Mouse (Mus musculus) neural tube, embryonic 15.5 days (tissue): ENCODE measurements at regions not wholly inside any gene's neighbourhood (a gene's known extent, or its start where the extent isn't known, plus 50 kb on each side); places are given as distances from the start of the nearest gene placed in this dataset.

Experiments
- ATAC-seq: fragments of 200-750 bp; cut with Nextera tagmentation; 2 replicates; pipeline ENCODE4 v1.8.0; 2017; ENCODE audit warnings: mild to moderate bottlenecking, moderate TSS enrichment, moderate library complexity; ENCODE audit not compliant: low FRiP score
- H3K27ac ChIP-seq: fragments of 300-500 bp; sonication (generic); replicated peaks from 2 replicates; pipeline ENCODE4 v1.5.1; 2015; ENCODE audit warnings: mild to moderate bottlenecking, inconsistent platforms
- H3K27me3 ChIP-seq: fragments of 300-500 bp; sonication (generic); replicated peaks from 2 replicates; pipeline ENCODE4 v1.6.1; 2015; ENCODE audit warnings: inconsistent platforms
- H3K36me3 ChIP-seq: fragments of 300-500 bp; sonication (generic); 2 replicates; pipeline ENCODE4 v1.6.1; 2015; ENCODE audit warnings: inconsistent platforms
- H3K4me1 ChIP-seq: fragments of 300-500 bp; sonication (generic); 2 replicates; pipeline ENCODE4 v1.6.1; 2015; ENCODE audit warnings: inconsistent platforms
- H3K4me2 ChIP-seq: fragments of 300-500 bp; sonication (generic); 2 replicates; pipeline ENCODE4 v1.6.1; 2015; ENCODE audit warnings: inconsistent platforms, mild to moderate bottlenecking, moderate library complexity
- H3K4me3 ChIP-seq: fragments of 300-500 bp; sonication (generic); replicated peaks from 2 replicates; pipeline ENCODE4 v1.5.1; 2015; ENCODE audit warnings: mild to moderate bottlenecking, inconsistent platforms
- H3K9ac ChIP-seq: fragments of 300-500 bp; sonication (generic); replicated peaks from 2 replicates; pipeline ENCODE4 v1.6.1; 2015; ENCODE audit warnings: mild to moderate bottlenecking, inconsistent platforms
- H3K9me3 ChIP-seq: fragments of 300-500 bp; sonication (generic); replicated peaks from 2 replicates; pipeline ENCODE4 v1.6.1; 2016; ENCODE audit warnings: inconsistent platforms
- WGBS: fragments of 180-500 bp; shearing (Covaris S2); methylation state at CpG from one replicate; pipeline ENCODE4 v1.1.7; 2015; ENCODE audit warnings: mixed read lengths; 5-methylcytosine and 5-hydroxymethylcytosine counted together

DNA sequence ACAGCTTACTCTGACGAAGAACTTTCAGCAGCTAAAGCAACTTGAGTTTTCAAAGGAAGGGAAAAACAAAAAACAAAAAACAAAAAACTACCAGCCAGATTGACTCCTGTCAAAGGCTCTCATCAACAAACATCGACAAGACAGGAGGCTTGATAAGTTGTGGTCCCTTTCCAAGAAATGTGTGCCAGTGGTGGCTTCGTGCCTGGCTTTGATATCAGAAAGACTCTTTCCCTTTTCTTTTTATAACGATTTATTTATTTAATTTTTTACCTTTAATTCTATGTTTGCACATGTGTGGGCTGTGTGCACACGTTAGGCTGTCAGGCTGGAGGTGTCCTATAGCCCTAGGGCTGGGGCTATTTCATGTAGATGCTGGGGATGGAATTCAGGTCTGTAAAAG, 60.4 kb downstream of the Dact1 start:
- H3K9me3 ChIP-seq: no peaks in the 10 kb centered on the region
- no peak overlapping the region for H3K27ac ChIP-seq
- H3K9ac ChIP-seq: no peak overlapping the region
- H3K27me3 ChIP-seq: no peaks in the 10 kb centered on the region
- no peak overlapping the region for H3K4me3 ChIP-seq
- WGBS: 61% methylated on average over 5 of the region's 5 CpGs
- peaks cover 17% of the 10 kb centered on the region; the same call in 1 of the 2 replicates for H3K4me1 ChIP-seq
- H3K36me3 ChIP-seq: no peaks in the 10 kb centered on the region
- H3K4me2 ChIP-seq: no peak overlapping the region
- ATAC-seq: no peak

DNA sequence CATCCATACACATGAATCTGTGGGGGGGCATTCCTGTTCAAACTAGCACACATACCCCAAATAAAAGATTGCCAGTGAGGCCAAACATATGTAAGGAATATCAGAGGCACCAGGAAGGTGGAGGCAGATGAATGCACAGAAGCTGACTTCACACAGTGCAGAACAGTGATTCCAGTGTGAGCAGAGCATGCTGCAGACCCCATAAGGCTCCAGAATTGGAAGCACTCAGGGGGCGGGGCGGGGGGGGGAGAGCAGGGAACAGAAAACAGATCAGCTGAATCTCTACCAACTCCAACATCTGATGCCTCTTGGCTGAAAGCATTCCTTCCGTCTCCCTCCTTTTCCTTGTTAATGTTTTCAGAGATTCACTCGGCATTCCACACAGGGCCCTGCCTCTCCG, 62.3 kb downstream of the Dact1 start:
- no peak overlapping the region for H3K27ac ChIP-seq
- WGBS: 79% methylated on average over 5 of the region's 5 CpGs
- H3K36me3 ChIP-seq: no peaks in the 10 kb centered on the region
- no peaks in the 10 kb centered on the region for H3K9me3 ChIP-seq
- no peaks in the 10 kb centered on the region for H3K27me3 ChIP-seq
- no peak overlapping the region for H3K9ac ChIP-seq
- ATAC-seq: no peak
- no peak overlapping the region for H3K4me3 ChIP-seq
- H3K4me1 ChIP-seq: peaks cover 18% of the 10 kb centered on the region
- no peak overlapping the region for H3K4me2 ChIP-seq

DNA sequence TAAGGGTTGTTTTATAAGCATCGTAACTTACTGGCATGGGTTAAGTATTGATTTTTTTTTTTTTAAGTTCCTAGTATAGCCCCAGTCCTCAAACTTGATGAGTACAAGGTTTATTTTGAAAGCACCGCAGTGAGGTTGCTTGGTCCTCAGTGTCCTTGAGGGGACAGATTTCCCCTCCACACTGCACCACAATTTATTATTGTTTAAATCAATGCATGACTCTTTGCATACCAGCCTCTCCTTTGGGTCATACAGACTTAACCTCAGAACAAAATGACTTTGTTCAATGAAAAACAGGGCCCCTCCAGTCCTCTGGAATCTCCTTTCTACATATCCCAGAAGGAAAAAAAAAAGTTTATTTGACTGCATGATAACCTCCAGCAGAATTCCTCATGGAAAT, 63.9 kb downstream of the Dact1 start:
- Histone ChIP-seq H3K27me3 (no peaks in the 10 kb centered on the region), H3K27ac (no peak overlapping the region), H3K9me3 (no peaks in the 10 kb centered on the region), H3K4me2 (no peak overlapping the region), H3K9ac (no peak overlapping the region), H3K4me3 (no peak overlapping the region), H3K4me1 (peaks cover 20% of the 10 kb centered on the region), H3K36me3 (no peaks in the 10 kb centered on the region)
- no peak for ATAC-seq
- WGBS: 27% methylated on average over 2 of the region's 2 CpGs

DNA sequence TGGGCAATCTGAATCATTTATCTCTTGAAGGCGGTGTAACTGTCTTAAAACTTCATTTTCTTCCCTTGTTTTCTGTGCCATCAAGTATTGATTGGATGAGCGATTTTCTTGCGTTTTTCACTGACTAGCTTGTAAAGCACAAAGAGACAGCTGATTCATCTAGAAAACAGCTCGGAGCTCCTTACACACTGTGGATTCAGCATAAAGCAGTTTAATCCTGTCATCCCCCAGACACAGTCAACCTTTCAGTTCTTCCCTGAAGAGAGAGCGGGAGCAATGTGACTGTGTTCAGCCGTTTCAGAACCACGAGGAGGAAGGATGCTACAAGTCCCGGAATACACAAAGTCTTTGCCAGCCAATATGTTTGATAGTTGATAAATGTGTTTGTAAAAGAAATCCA, 66.8 kb downstream of the Dact1 start:
- Histone ChIP-seq H3K4me3 (peak overlapping the region; percentile 31), H3K27ac (peak overlapping the region; percentile 60), H3K36me3 (no peaks in the 10 kb centered on the region), H3K4me2 (peak overlapping the region; percentile 57), H3K4me1 (peaks cover 20% of the 10 kb centered on the region), H3K9ac (peak overlapping the region; percentile 26), H3K9me3 (no peaks in the 10 kb centered on the region), H3K27me3 (no peaks in the 10 kb centered on the region)
- peak; percentile 53; the same call in 1 of the 2 replicates for ATAC-seq
- WGBS: 20% methylated on average over 8 of the region's 8 CpGs

DNA sequence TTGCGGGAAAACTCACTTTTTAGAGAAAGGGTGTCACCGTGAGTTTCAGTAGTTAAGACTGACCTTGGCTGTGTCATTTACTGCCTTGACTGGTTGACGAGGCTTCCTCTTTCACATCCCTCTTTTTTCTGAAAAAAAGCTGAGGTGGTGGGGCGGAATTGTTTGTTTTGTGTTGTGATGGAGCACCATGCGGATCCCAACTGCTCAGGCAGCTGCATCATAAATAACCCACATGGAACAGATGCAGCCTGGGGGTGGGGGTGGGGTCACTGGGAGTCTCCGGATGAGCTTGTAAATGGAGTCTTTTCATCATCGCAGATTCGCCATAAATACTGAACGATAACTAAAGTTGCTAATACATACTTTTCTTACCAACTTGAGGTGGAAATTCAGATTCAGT, 67.3 kb downstream of the Dact1 start:
- Histone ChIP-seq H3K4me2 (peak overlapping the region; percentile 57), H3K9me3 (no peaks in the 10 kb centered on the region), H3K4me1 (peaks cover 19% of the 10 kb centered on the region), H3K9ac (peak overlapping the region; percentile 26; the same call in 1 of the 2 replicates), H3K4me3 (peak overlapping the region; percentile 31), H3K27me3 (no peaks in the 10 kb centered on the region), H3K36me3 (no peaks in the 10 kb centered on the region), H3K27ac (peak overlapping the region; percentile 60)
- 6% methylated on average over 9 of the region's 9 CpGs for WGBS
- peak; percentile 78; the same call in 1 of the 2 replicates for ATAC-seq

DNA sequence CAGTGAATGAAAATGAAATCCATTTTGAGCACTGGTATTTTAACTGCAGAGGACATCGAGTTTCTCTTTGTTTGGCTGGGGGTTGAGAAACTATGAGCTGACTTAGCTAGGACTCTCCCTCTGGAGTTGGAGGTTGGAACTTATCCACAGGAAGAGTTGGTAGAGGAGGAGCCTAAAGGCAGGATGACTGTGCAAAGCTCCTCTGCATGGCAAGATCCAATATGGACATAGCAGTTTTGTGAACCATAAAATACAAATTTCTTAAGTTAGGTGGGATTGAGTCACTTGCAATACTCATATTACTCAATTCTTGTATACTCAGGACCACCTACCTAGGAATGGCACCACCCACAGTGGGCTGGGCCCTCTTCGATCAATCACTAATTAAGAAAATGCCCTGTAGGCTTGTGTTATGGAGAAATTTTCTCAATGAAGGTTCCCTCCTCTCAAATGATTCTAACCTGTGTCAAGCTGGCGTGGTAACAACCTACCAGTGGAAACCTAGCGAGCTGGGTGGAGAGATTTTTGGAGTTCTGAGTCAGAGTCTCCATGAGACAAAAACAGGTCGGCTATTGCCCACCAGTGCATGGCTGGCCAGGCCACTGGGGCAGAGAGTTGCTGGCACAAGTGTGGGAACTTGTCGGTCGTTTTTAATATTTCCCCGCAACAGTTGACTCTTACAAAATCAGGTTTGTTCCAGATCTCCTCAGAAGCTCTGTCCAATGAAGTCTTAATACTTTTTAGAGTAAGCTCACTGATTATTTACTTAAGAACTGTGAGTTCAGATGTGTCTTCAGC, 70.1 kb downstream of the Dact1 start:
- H3K9ac ChIP-seq: no peak overlapping the region
- no peak overlapping the region for H3K27ac ChIP-seq
- no peaks in the 10 kb centered on the region for H3K27me3 ChIP-seq
- no peak for ATAC-seq
- H3K9me3 ChIP-seq: no peaks in the 10 kb centered on the region
- no peak overlapping the region for H3K4me2 ChIP-seq
- H3K36me3 ChIP-seq: no peaks in the 10 kb centered on the region
- peaks cover 12% of the 10 kb centered on the region for H3K4me1 ChIP-seq
- 93% methylated on average over 8 of the region's 8 CpGs for WGBS
- no peak overlapping the region for H3K4me3 ChIP-seq

DNA sequence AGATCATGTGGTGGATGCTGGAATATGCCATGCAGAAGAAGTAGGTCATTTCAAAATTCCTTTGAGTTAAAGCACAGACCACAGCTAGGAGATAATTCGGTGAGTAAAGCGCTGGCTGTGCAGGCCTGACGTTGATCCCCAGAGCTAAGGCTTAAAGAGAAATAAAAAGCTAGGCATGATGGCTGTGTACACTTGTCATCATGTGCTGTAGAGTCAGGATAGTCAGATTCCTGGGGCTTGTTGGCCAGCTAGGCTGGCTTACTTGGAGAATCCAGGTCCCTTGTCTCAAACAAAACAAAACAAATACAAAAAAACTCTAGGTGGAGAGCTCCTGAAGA, 70.7 kb downstream of the Dact1 start:
- Histone ChIP-seq H3K4me2 (no peak overlapping the region), H3K4me3 (no peak overlapping the region), H3K27ac (no peak overlapping the region), H3K9ac (no peak overlapping the region), H3K36me3 (no peaks in the 10 kb centered on the region), H3K9me3 (no peaks in the 10 kb centered on the region), H3K4me1 (peaks cover 12% of the 10 kb centered on the region), H3K27me3 (no peaks in the 10 kb centered on the region)
- no peak for ATAC-seq
- WGBS: 90% methylated on average over 3 of the region's 3 CpGs

DNA sequence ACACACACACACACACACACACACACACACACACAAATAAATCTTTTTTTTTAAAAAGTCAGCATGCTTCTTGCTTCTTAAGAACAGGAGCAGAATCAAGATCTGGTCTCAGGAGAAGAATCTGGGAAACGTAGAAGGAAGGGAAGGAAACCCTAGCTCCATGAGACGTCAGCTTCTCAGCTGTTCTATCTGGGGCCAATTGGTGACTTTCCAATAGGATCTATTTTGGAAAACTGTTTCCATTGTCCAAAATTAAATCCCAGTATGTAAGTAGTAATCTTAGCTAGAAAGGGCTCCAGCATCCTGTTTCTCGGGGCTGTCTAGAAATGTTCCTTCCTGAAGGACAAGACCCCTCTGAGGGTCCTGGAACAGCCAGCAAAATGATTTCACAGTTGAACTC, 76.6 kb downstream of the Dact1 start:
- Histone ChIP-seq H3K4me2 (no peak overlapping the region), H3K9ac (no peak overlapping the region), H3K9me3 (no peaks in the 10 kb centered on the region), H3K36me3 (no peaks in the 10 kb centered on the region), H3K4me3 (no peak overlapping the region), H3K27me3 (no peaks in the 10 kb centered on the region), H3K27ac (no peak overlapping the region), H3K4me1 (no peaks in the 10 kb centered on the region)
- ATAC-seq: no peak
- 93% methylated on average over 3 of the region's 3 CpGs for WGBS

DNA sequence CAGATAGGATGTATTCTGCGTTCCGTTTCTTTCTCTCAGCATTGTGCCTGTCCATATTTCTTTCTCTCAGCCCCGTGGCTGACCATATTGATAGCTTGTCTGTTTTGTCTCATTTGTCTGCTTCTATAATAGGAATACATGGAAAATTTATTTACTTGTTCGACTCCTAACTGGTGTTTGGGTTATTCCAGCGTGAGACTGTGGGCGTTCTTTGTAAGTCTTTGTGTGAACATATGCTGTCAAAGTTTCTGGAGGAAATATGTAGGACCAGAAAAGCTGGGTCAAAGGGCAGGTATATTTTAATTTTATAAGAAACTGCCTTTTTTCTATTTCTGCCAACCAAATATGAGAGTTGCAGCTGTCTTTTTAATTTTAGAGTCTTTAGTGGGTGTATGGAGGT, 81.8 kb downstream of the Dact1 start:
- no peak overlapping the region for H3K4me3 ChIP-seq
- H3K27me3 ChIP-seq: no peaks in the 10 kb centered on the region
- H3K4me2 ChIP-seq: no peak overlapping the region
- no peak for ATAC-seq
- no peaks in the 10 kb centered on the region for H3K9me3 ChIP-seq
- 64% methylated on average over 6 of the region's 6 CpGs for WGBS
- no peaks in the 10 kb centered on the region for H3K36me3 ChIP-seq
- H3K9ac ChIP-seq: no peak overlapping the region
- no peaks in the 10 kb centered on the region for H3K4me1 ChIP-seq
- no peak overlapping the region for H3K27ac ChIP-seq

DNA sequence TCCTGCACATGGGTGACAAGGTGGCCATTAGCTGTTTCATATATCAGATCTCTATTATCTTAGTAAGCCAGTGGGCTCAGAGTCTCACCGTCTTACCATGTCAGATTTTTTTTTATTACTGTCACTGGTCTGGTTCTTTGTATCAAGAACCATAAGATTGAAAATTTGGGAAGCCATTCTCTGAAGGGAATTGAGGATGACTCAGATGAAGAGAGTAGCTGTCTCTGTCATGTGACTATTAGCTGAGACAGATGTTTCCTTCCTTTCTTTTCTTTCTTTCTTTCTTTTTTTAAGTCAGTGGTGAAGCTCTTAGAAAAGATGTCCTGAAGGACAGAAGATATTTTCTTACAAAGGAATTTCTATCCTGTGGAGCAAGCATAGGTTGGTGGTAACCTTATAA, 84.1 kb downstream of the Dact1 start:
- no peak for ATAC-seq
- no peak overlapping the region for H3K27ac ChIP-seq
- WGBS: 93% methylated on average over 1 of the region's 1 CpGs
- no peak overlapping the region for H3K4me2 ChIP-seq
- H3K4me3 ChIP-seq: no peak overlapping the region
- H3K9ac ChIP-seq: no peak overlapping the region
- no peaks in the 10 kb centered on the region for H3K36me3 ChIP-seq
- no peaks in the 10 kb centered on the region for H3K9me3 ChIP-seq
- H3K4me1 ChIP-seq: no peaks in the 10 kb centered on the region
- no peaks in the 10 kb centered on the region for H3K27me3 ChIP-seq

DNA sequence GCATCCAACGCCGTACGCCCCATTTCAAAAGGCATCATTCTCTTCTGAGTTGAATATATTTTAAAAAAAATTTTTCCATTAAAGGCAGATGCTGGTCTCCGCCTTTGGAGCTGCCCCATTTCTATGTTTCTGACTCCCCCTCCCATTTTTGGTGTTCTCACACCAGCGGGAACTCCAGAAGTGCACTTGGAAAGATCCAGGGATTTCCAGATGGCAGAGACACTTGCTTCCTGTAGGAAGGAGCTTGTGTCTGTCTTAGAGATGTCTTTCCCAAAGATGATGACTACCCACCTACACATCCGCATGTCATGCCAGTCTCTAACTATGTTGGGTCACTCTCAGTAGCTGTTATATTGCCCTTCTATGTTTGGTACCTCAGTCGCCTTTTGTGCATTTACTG, 87.8 kb downstream of the Dact1 start:
- Histone ChIP-seq H3K9ac (no peak overlapping the region), H3K27ac (no peak overlapping the region), H3K4me2 (no peak overlapping the region), H3K4me3 (no peak overlapping the region), H3K27me3 (no peaks in the 10 kb centered on the region), H3K4me1 (no peaks in the 10 kb centered on the region), H3K9me3 (no peaks in the 10 kb centered on the region), H3K36me3 (no peaks in the 10 kb centered on the region)
- no peak for ATAC-seq
- WGBS: 96% methylated on average over 7 of the region's 7 CpGs

DNA sequence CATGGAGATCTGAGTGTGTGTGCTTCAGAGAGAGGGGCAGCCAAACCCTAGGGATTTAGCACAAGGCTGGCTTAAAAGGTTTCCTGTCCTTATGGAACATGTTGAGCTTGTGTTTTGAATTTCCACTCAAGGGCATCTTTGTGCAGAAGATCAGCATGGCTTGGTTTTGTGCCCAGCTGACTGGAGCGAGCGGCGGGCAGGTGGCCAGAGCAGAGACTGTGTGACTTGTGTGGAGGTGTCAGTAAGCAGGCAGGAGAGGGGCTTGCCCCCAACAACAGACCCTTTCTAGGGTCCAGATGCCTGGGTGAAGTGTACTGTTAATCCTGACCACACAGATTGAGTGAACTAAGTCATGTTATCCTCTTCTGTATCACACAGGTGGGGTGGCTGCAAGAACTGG, 89.0 kb downstream of the Dact1 start:
- no peak for ATAC-seq
- Histone ChIP-seq H3K27ac (no peak overlapping the region), H3K9me3 (no peaks in the 10 kb centered on the region), H3K4me1 (no peaks in the 10 kb centered on the region), H3K4me2 (no peak overlapping the region), H3K4me3 (no peak overlapping the region), H3K9ac (no peak overlapping the region), H3K27me3 (no peaks in the 10 kb centered on the region), H3K36me3 (no peaks in the 10 kb centered on the region)
- WGBS: 84% methylated on average over 3 of the region's 3 CpGs
